Mouse (Mus musculus) liver, embryonic 14.5 days (tissue): ENCODE data around the gene Hyal3.

ENCODE experiments used
- CTCF ChIP-seq: IDR thresholded peaks from 2 replicates; pipeline ENCODE4 v1.5.1; 2016; ENCODE audit warnings: antibody characterized with exemption, low read depth, control low read depth
- EP300 ChIP-seq: IDR thresholded peaks from 2 replicates; pipeline ENCODE4 v1.6.1; 2016; ENCODE audit warnings: antibody characterized with exemption, low read depth

DNA sequence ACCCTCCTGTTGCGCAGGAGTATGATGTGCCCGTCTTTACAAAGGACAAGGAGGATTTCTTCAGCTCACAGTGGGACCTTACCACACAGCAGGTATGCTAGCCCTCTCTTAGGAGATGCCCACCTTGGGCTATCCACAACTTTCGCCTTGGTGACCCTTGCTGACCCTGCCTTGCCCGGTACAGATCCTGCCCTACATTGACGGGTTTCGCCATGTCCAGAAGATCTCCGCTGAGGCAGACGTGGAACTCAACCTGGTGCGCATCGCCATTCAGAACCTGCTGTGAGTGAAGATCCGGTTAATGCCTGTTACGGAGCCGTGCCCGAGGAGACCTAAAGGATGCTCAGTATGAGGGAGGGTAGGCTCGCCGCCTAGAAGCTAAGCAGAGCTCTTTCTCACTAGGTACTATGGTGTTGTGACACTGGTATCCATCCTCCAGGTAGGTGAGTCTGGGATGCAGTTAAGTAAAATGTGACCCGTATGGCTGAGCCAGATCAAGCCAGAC is 36.4 kb upstream of the Hyal3 start:
- TF ChIP-seq CTCF, result no peak
- no peak for TF ChIP-seq EP300
